Mouse (Mus musculus) limb, embryonic 10.5 days (tissue): ENCODE results near the gene Dram1. TPM values are rescaled to one million over a fixed set of nuclear protein-coding genes. Genes with fewer than 3 reads are reported as not detected.

ENCODE experiments used
- DNase-seq: peaks from one replicate; pipeline ENCODE4 v3.0.0-alpha.2; 2017; ENCODE audit warnings: low spot score
- H3K27ac ChIP-seq: fragments of 300-500 bp; sonication (generic); 2 replicates; pipeline ENCODE4 v1.5.1; 2016; ENCODE audit warnings: mild to moderate bottlenecking
- H3K27me3 ChIP-seq: fragments of 300-500 bp; sonication (generic); 2 replicates; pipeline ENCODE4 v1.6.1; 2016; ENCODE audit warnings: low read depth, mild to moderate bottlenecking; ENCODE audit not compliant: poor library complexity, severe bottlenecking
- H3K36me3 ChIP-seq: fragments of 300-500 bp; sonication (generic); 2 replicates; pipeline ENCODE4 v1.6.1; 2016; ENCODE audit warnings: mild to moderate bottlenecking, moderate library complexity
- H3K4me1 ChIP-seq: fragments of 300-500 bp; sonication (generic); 2 replicates; pipeline ENCODE4 v1.6.1; 2016
- H3K4me3 ChIP-seq: fragments of 300-500 bp; sonication (generic); 2 replicates; pipeline ENCODE4 v1.5.1; 2016; ENCODE audit warnings: mild to moderate bottlenecking, moderate library complexity
- H3K9me3 ChIP-seq: fragments of 300-500 bp; sonication (generic); replicated peaks from 2 replicates; pipeline ENCODE4 v1.6.1; 2016; ENCODE audit warnings: mild to moderate bottlenecking
- WGBS: fragments of 180-500 bp; shearing (Covaris S2); methylation state at CpG from one replicate; pipeline ENCODE4 v1.1.7; 2016; 5-methylcytosine and 5-hydroxymethylcytosine counted together
- polyA plus RNA-seq: library from polyadenylated mRNA; unstranded; fragments of >200 nt; fragmentation: Nextera tagmentation; extraction: Ambion mirVana; gene quantifications from 2 replicates; pipeline ENCODE4 v1.2.1, GENCODE M21; 2016

The Dram1 gene
- polyA plus RNA-seq, result 0.21 and 0.26 TPM in 2 replicates

DNA sequence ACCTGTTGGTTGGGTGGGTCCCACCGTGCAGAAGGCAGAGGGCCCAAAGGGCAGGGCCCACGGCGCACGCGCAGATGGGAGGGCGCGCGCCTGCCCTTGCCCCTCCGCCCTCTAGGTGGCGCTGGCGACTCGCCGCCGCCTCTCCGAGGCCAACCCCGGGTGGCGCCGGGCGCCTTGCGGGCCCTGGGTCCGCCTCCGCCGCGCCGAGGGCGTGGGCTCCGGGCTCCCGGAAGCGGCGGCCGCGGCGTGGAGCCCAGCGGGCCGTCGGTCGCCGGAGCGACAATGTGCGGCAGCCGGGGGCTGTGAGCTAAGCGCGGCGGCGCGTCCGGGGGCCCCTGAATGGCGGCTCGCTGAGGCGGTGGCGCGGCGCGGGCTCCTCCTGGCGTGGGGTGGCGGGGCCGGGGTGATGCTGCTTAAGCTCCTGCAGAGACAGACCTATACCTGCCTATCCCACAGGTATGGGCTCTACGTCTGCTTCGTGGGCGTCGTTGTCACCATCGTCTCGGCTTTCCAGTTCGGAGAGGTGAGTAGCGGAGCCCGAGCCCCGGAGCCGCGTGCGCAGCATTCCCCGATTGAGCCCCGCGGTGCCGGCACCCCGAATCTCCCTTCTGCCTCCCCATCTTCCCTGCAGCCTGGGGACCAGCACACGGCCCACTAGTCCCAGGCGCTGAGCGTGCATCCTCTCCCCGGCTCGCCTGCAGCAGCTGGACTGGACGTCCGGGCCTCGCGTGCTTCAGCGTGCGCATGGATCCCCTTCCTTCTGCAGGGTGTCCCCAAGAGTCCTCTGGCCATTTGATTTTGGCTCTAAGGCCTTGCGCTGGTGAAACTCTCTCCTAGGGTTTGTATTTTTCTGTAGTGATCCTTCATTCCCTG, at the start of gene Dram1, which contains the start of gene Gnptab:
Gene Dram1 (minus strand): TSS at position 68 of the 873 bp plus-strand sequence.
Gene Gnptab (plus strand): TSS at position 120 of the 873 bp plus-strand sequence.
- 2% methylated on average over 87 of the region's 87 CpGs for WGBS
- H3K9me3 ChIP-seq, result no peaks in the 10 kb centered on the region
- peak within 1 kb of the TSS; percentile 90 for H3K27ac ChIP-seq
- peak within 1 kb of the TSS; percentile 85 for H3K4me3 ChIP-seq
- peak; percentile 92 for DNase-seq
- no peaks in the 10 kb centered on the region for H3K27me3 ChIP-seq
- H3K4me1 ChIP-seq, result peaks cover 24% of the 10 kb centered on the region
- no peaks in the 10 kb centered on the region for H3K36me3 ChIP-seq

DNA sequence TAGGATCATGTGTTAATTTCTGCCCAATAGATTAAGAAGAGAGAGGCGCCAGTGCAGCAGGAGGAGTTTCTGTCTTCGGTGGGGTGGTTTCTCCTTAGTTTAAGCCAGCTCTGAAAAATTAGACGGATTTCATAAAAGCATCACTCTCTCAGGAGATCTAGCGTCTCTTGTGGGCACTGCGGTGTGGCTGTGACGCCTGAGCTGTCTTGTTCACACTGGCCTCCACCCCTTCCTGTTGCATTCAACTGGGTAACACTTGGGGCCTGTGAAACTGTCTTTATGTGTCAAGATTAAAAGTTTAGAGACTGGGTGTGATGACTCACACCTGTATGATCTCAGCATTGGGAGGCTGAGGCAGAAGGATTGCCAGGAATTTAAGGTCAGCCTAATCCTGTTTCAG, 49.1 kb upstream of the Dram1 start:
- no peaks in the 10 kb centered on the region for H3K27me3 ChIP-seq
- H3K4me3 ChIP-seq, result no peak overlapping the region
- H3K9me3 ChIP-seq, result no peaks in the 10 kb centered on the region
- 95% methylated on average over 6 of the region's 6 CpGs for WGBS
- peaks cover 15% of the 10 kb centered on the region for H3K36me3 ChIP-seq
- no peaks in the 10 kb centered on the region for H3K4me1 ChIP-seq
- no peak overlapping the region for H3K27ac ChIP-seq
- no peak for DNase-seq

DNA sequence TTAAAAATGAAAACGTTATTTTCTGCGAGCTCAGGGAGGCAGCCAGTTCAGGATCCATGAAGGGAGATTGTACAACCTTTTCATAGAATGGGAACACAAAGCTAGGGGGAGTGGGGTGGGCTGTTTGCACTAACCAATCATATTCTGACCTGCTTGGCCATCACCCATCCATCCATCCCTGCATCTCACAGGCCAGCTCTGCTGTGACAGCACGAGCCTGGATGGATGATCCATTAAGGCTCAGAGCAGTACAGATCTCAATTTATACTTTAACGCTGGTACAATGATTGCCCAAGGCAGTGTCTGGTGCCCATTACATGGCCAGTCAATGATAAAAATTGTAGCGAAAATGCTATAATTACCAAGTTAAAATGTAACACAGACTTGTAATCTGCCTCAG, 48.0 kb upstream of the Dram1 start:
- H3K27me3 ChIP-seq, result no peaks in the 10 kb centered on the region
- no peak for DNase-seq
- H3K36me3 ChIP-seq, result peaks cover 18% of the 10 kb centered on the region
- 73% methylated on average over 5 of the region's 5 CpGs for WGBS
- H3K4me1 ChIP-seq, result no peaks in the 10 kb centered on the region
- H3K9me3 ChIP-seq, result no peaks in the 10 kb centered on the region
- no peak overlapping the region for H3K4me3 ChIP-seq
- no peak overlapping the region for H3K27ac ChIP-seq

DNA sequence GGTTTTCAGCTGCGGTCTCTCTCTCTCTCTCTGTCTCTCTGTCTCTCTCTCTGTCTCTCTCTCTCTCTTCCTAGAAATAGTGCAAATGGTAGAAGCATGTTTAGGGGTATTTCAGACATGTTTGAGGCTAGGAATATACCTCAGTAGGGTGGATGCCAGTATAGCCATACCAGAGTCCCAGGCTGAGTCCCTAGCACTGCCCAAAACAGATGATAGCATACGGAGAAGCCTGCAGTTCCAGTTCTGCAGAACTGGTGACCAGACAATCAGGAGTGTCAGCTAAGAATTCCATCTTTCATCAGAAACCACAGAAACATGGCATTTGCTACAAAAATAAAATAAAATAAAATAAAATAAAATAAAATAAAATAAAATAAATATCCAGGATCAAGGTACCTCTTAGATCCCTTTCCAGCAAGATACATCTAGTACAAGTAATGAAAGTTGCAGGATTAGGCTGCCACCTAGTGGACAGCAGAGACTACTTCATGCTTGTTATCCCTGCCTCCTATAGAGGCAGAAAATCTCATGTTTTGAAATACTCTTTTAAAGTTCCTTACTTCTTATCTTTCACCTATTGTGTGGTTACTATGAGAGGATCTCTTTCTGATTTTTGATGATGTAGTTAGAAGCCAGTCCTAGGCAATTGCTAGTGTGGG, 47.4 kb upstream of the Dram1 start:
- DNase-seq, result peak; percentile 50
- no peak overlapping the region for H3K27ac ChIP-seq
- no peak overlapping the region for H3K4me3 ChIP-seq
- WGBS, result 95% methylated on average over 2 of the region's 2 CpGs
- H3K27me3 ChIP-seq, result no peaks in the 10 kb centered on the region
- peaks cover 16% of the 10 kb centered on the region for H3K36me3 ChIP-seq
- no peaks in the 10 kb centered on the region for H3K4me1 ChIP-seq
- H3K9me3 ChIP-seq, result no peaks in the 10 kb centered on the region

DNA sequence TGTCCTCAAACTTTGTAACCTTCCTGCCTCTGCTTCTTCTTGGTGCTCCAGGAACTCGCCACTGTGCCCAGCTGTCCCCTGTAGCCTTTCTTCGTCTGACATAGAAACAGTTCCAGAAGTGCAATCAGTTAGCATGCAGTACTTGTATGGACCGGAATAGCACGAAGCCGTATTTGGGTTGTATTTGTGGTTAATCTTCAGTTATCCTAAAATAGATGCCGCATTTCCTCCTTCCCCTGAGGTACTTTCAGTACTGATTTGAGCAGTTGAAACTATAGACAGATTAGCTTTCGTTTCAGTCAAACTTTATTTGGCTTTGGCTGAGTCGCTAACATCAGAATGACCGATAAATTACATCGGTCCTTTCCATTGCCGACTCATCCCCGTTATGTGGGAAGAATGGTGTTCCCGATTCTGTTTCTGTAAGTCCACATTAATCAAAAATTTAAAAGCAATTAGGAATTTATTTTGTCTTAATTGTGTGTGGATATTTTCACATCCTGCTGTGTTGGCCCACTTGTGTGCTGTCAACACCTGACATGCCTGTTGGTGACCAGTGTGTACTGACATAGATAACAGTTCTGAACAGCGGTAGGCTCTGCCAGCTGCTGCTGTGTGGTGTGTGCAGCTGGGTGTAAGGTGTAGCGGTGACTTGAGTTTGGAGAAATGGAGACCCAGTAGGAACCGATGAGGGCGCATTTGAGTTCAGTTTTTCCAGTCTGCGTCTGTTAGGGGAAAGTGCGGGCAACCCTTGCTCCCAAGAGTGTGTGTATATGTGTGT, 42.0 kb upstream of the Dram1 start:
- Histone ChIP-seq H3K9me3 (no peaks in the 10 kb centered on the region), H3K36me3 (peaks cover 9% of the 10 kb centered on the region), H3K27me3 (no peaks in the 10 kb centered on the region), H3K4me3 (no peak overlapping the region), H3K4me1 (no peaks in the 10 kb centered on the region), H3K27ac (no peak overlapping the region)
- 96% methylated on average over 19 of the region's 19 CpGs for whole genome bisulfite sequencing
- DNase-seq, result no peak

DNA sequence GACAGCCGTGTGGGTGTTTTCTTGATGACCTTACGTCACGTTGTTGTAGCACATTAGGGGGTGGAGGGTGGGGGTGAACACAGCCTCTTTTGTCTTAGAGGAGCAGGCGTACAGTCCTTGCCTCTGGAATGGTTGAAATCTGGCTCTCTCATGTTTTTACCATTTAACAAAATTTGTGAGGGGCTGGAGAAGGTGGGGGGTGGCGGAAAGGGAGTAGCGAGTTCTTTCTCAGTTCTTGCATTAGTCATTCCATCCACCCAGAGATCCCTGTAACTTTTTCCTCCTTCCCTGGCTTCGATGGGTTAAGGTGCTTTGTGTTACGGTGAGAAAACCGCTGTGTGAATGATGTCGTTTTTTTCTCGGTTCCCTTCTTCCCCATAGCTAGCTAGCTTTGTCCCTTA, 41.3 kb upstream of the Dram1 start:
- DNase-seq, result no peak
- peaks cover 13% of the 10 kb centered on the region for H3K36me3 ChIP-seq
- WGBS, result 89% methylated on average over 11 of the region's 11 CpGs
- H3K4me1 ChIP-seq, result no peaks in the 10 kb centered on the region
- no peaks in the 10 kb centered on the region for H3K9me3 ChIP-seq
- H3K27me3 ChIP-seq, result no peaks in the 10 kb centered on the region
- H3K4me3 ChIP-seq, result no peak overlapping the region
- no peak overlapping the region for H3K27ac ChIP-seq

DNA sequence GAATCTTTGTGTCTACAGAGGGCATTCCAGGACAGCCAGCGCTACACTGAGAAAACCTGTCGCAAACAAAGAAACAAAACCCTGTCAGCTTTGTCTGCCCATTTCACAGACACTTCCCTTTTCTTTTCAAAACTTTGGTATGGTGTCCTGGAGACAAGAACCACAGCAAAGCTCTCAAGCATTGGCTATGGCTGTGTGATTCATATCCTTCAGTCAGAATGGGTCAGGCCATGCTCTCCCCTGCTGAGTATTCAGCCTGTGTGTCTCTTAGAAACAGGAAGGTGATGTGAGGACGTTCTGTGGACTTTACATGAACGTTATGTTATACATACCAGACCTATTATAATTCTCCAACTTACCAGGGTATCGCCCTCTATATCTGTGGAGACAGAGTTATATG, 38.8 kb upstream of the Dram1 start:
- H3K9me3 ChIP-seq, result no peaks in the 10 kb centered on the region
- 93% methylated on average over 5 of the region's 5 CpGs for WGBS
- no peak for DNase-seq

DNA sequence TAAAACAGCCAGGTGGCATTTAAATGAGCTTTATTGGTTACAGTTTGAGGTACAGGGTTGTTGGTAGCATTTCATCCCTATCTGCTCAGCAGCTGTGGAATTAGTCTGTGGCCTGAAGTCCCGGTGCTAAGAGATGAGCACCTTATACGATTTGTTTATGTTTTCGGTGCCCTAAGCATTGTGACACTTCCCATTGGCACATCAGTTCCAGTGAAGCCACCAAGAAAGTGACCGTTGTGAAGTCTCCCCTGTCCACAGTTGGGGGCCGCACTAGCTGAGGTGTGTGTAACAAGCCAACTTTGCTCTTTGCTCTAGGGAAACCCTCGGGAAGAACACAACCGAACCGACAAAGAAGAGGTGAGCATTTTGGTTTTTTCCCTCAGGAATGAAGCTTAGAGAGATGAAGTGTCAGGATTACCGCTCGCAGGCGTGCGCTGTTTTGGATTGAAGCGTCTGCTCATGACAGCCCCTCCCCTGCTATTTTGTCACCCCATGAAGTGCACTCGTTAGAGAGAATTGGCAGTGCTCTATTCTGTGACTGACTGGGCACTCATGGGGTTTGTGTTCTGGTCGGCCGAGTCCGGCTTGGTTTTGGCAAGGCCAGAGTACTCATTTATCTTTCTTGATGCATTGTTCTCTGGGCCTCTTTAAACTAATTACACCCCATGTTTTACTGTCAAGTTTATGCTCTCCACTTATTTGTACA, 33.6 kb upstream of the Dram1 start:
- H3K36me3 ChIP-seq, result 0 out of 2 replicates have a peak, but pooled peaks cover 4% of the 10 kb centered on the region
- no peak overlapping the region for H3K4me3 ChIP-seq
- DNase-seq, result no peak
- 67% methylated on average over 17 of the region's 17 CpGs for WGBS
- no peaks in the 10 kb centered on the region for H3K27me3 ChIP-seq
- no peak overlapping the region for H3K27ac ChIP-seq
- no peaks in the 10 kb centered on the region for H3K9me3 ChIP-seq
- H3K4me1 ChIP-seq, result peaks cover 10% of the 10 kb centered on the region; the same call in 1 of the 2 replicates

More for the DNA sequence above, 38.8 kb upstream of the Dram1 start:
- H3K27me3 ChIP-seq, result no peaks in the 10 kb centered on the region
- H3K4me3 ChIP-seq, result no peak overlapping the region
- H3K36me3 ChIP-seq, result peaks cover 11% of the 10 kb centered on the region
- no peak overlapping the region for H3K27ac ChIP-seq
- 0 out of 2 replicates have a peak, but pooled peaks cover under 1% of the 10 kb centered on the region for H3K4me1 ChIP-seq

DNA sequence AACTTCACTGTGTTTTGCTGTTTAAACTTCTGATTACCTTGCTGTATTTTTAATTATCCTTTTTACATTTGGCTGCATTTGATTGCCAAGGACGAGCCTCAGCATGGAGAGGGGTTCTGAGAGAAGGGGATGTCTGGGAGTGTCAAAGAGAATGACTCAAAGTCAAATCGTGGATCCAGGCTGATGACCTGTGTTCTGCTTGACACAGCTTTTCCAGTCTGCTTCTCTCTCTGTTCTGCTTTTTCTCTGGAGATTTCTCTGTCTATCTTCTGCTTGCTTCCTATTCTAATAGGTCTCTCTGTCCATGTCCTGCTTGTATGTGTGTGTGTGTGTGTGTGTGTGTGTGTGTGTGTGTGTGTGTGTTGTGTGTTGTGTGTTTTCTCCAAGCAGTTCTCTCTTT, 30.9 kb upstream of the Dram1 start:
- DNase-seq, result no peak
- no peaks in the 10 kb centered on the region for H3K36me3 ChIP-seq
- H3K27ac ChIP-seq, result no peak overlapping the region
- WGBS, result 70% methylated on average over 2 of the region's 2 CpGs
- H3K4me3 ChIP-seq, result no peak overlapping the region
- H3K27me3 ChIP-seq, result no peaks in the 10 kb centered on the region
- H3K9me3 ChIP-seq, result no peaks in the 10 kb centered on the region
- H3K4me1 ChIP-seq, result peaks cover 10% of the 10 kb centered on the region; the same call in 1 of the 2 replicates

DNA sequence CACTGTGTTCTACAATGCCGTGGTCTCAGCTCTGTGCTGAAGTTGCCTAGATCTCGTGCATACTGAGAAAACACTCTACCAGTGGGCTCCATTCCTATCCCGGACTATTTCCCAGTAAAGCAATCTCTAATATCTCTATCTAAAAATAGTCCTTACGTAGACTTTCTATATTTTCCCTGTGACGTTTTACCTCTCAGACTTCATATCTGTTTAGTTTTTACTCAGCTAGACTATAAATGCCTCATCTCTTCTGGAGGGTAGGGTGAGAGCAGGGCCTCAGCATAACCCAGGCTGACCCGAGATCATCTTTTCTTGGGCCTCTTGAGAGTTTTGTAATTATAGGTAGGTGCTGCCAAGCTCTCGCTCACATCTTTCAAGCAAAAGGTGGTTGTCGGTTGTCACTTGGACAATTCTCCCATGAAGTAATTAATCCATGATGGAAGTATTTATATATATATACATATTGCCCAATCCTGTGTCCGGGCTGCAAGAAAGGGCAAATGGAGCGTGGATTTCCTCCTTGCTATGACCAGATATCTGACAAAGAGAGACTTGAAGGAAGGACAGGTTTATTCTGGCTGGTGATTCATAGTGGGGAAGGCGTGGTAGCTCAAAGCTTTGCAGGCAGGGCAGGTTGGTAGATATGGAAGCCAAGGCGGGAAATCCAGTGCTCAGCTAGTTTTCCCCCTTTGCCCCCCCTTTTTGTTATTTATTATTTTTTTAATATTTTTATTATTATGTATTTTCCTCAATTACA, 29.2 kb upstream of the Dram1 start:
- Histone ChIP-seq H3K36me3 (no peaks in the 10 kb centered on the region), H3K4me3 (no peak overlapping the region), H3K9me3 (no peaks in the 10 kb centered on the region), H3K4me1 (peaks cover 10% of the 10 kb centered on the region; the same call in 1 of the 2 replicates), H3K27me3 (no peaks in the 10 kb centered on the region), H3K27ac (no peak overlapping the region)
- DNase-seq, result no peak
- WGBS, result 94% methylated on average over 12 of the region's 12 CpGs

DNA sequence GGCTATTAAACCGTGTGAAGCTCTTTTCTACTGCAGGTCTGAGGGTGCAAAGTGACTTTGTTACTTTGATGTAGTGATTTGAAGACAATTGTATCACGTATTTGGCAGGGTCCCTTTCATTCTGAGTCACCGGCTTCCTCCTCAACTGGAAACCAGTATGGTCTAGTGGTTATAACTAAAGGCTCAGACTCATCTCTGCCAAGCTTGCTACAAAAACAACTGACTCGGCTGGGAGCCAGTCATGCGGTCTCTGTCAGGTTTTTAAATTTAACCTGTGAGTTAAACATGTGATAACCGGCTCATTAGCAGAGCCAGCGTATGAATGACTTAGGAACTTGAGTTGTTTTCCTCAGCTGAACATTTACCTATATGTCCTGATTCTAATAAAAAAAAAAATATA, 26.9 kb upstream of the Dram1 start:
- WGBS, result 87% methylated on average over 7 of the region's 7 CpGs

More for the DNA sequence above, 26.9 kb upstream of the Dram1 start:
- no peak for DNase-seq
- Histone ChIP-seq H3K4me1 (no peaks in the 10 kb centered on the region), H3K9me3 (no peaks in the 10 kb centered on the region), H3K27me3 (no peaks in the 10 kb centered on the region), H3K36me3 (peaks cover 8% of the 10 kb centered on the region), H3K4me3 (no peak overlapping the region), H3K27ac (no peak overlapping the region)
